Mouse (Mus musculus): ENCODE measurements around the gene Stx6.

DNA sequence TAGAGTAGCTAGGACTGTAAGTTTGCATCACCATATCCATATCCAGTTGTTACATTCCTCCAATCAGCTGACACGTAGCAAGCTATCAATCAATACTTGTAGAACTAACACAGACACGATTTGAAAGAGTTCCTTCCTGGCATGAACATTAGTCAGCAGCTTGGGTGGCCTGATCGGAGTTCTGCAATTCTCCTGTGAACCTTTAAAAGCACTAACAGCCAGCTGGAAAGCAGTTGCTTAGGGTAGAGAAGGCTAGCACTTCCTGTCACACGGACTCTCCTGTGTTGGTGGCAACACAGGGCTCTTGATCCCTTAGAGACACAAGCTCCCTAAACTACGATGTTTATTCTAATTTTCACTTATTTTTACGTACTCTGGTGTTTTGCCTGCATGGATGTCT lies 12.9 kb upstream of the Stx6 start:
- TF ChIP-seq CTCF (IDR thresholded peaks at IDR 0.05; ENCODE audit: low read depth, low read length) (no peak), POLR2A (IDR thresholded peaks at IDR 0.05; ENCODE audit: extremely low read depth, insufficient read depth, low read length) (no peak)
